Mouse (Mus musculus): Measurements from ENCODE around the gene Slx1b. TPM values are rescaled to one million over a fixed set of nuclear protein-coding genes. Genes with fewer than 3 reads are reported as not detected.

Gene Slx1b
- 3.7 and 5.2 TPM in 2 replicates for polyA plus RNA-seq (2015; fragmentation: Nextera tagmentation; extraction: Ambion mirVana)

GRCm38 (mm10) chr7:126695631-126696207, at the start of gene Slx1b:
Slx1b (minus strand) TSS chr7:126695784.

GRCm38 (mm10) chr7:126707442-126708174, 12.0 kb upstream of the Slx1b start, which contains the start of gene Coro1a:
Coro1a (minus strand) TSS chr7:126707787.

GRCm38 (mm10) chr7:126695210-126695611, 373 bp downstream of the Slx1b start, which contains the start of gene Bola2:
Bola2 (plus strand) TSS chr7:126695401.

GRCm38 (mm10) chr7:126676207-126676606, 19.4 kb downstream of the Slx1b start, which contains the start of gene Sult1a1:
Sult1a1 (minus strand) TSS chr7:126676432.

GRCm38 (mm10) chr7:126649231-126650051, 46.1 kb downstream of the Slx1b start, which contains the start of gene Sgf29:
Sgf29 (plus strand) TSS chr7:126649309.

Other genes with a start within 250 kb of the Slx1b start
- 6,071 and 7,311 TPM in 2 replicates for gene Atp2a1, start 232.7 kb downstream of the Slx1b start, polyA plus RNA-seq (2015; fragmentation: Nextera tagmentation; extraction: Ambion mirVana)
- 39.5 and 42.1 TPM in 2 replicates for gene Sh2b1, start 220.4 kb downstream of the Slx1b start, polyA plus RNA-seq (2015; fragmentation: Nextera tagmentation; extraction: Ambion mirVana)
- gene Tufm, start 208.4 kb downstream of the Slx1b start, polyA plus RNA-seq (2015; fragmentation: Nextera tagmentation; extraction: Ambion mirVana), result 120 and 126 TPM in 2 replicates
- gene Atxn2l, start 192.3 kb downstream of the Slx1b start, polyA plus RNA-seq (2015; fragmentation: Nextera tagmentation; extraction: Ambion mirVana), result 17.2 and 18.9 TPM in 2 replicates
- 125 and 130 TPM in 2 replicates for gene Eif3c, start 129.4 kb downstream of the Slx1b start, polyA plus RNA-seq (2015; fragmentation: Nextera tagmentation; extraction: Ambion mirVana)
- gene Apobr, start 110.8 kb downstream of the Slx1b start, polyA plus RNA-seq (2015; fragmentation: Nextera tagmentation; extraction: Ambion mirVana), result 0.72 and 1.1 TPM in 2 replicates
- gene Cln3, start 110.0 kb downstream of the Slx1b start, polyA plus RNA-seq (2015; fragmentation: Nextera tagmentation; extraction: Ambion mirVana), result 11.5 and 16.2 TPM in 2 replicates
- gene Il27, start 100.8 kb downstream of the Slx1b start, polyA plus RNA-seq (2015; fragmentation: Nextera tagmentation; extraction: Ambion mirVana), result not detected in 2 replicates
- 28.9 and 66.2 TPM in 2 replicates for gene Nupr1, start 64.9 kb downstream of the Slx1b start, polyA plus RNA-seq (2015; fragmentation: Nextera tagmentation; extraction: Ambion mirVana)
- 17.4 and 21.8 TPM in 2 replicates for gene Sgf29, start 46.5 kb downstream of the Slx1b start, polyA plus RNA-seq (2015; fragmentation: Nextera tagmentation; extraction: Ambion mirVana)
- 27.9 and 56.4 TPM in 2 replicates for gene Sult1a1, start 19.4 kb downstream of the Slx1b start, polyA plus RNA-seq (2015; fragmentation: Nextera tagmentation; extraction: Ambion mirVana)
- 73.2 and 75.7 TPM in 2 replicates for gene Bola2, start 383 bp downstream of the Slx1b start, polyA plus RNA-seq (2015; fragmentation: Nextera tagmentation; extraction: Ambion mirVana)
- 12.8 and 18.1 TPM in 2 replicates for gene Coro1a, start 12.0 kb upstream of the Slx1b start, polyA plus RNA-seq (2015; fragmentation: Nextera tagmentation; extraction: Ambion mirVana)
- gene Mapk3, start 63.8 kb upstream of the Slx1b start, polyA plus RNA-seq (2015; fragmentation: Nextera tagmentation; extraction: Ambion mirVana), result 40.3 and 40.6 TPM in 2 replicates
- gene Gdpd3, start 70.5 kb upstream of the Slx1b start, polyA plus RNA-seq (2015; fragmentation: Nextera tagmentation; extraction: Ambion mirVana), result 1.2 and 2.3 TPM in 2 replicates
- gene Ypel3, start 81.2 kb upstream of the Slx1b start, polyA plus RNA-seq (2015; fragmentation: Nextera tagmentation; extraction: Ambion mirVana), result 155 and 192 TPM in 2 replicates
- 0.15 and 0.27 TPM in 2 replicates for gene Tbx6, start 85.7 kb upstream of the Slx1b start, polyA plus RNA-seq (2015; fragmentation: Nextera tagmentation; extraction: Ambion mirVana)
- gene Ppp4c, start 96.7 kb upstream of the Slx1b start, polyA plus RNA-seq (2015; fragmentation: Nextera tagmentation; extraction: Ambion mirVana), result 94.5 and 113 TPM in 2 replicates
- gene Fam57b, start 101.9 kb upstream of the Slx1b start, polyA plus RNA-seq (2015; fragmentation: Nextera tagmentation; extraction: Ambion mirVana), result 1.6 and 1.8 TPM in 2 replicates
- gene 4930451I11Rik, start 135.9 kb upstream of the Slx1b start, polyA plus RNA-seq (2015; fragmentation: Nextera tagmentation; extraction: Ambion mirVana), result not detected in 2 replicates
- gene Doc2a, start 151.6 kb upstream of the Slx1b start, polyA plus RNA-seq (2015; fragmentation: Nextera tagmentation; extraction: Ambion mirVana), result 0.24 and 0.37 TPM in 2 replicates
- gene Hirip3, start 166.2 kb upstream of the Slx1b start, polyA plus RNA-seq (2015; fragmentation: Nextera tagmentation; extraction: Ambion mirVana), result 10.0 TPM in 2 replicates
- gene Ino80e, start 166.6 kb upstream of the Slx1b start, polyA plus RNA-seq (2015; fragmentation: Nextera tagmentation; extraction: Ambion mirVana), result 28.3 and 39.2 TPM in 2 replicates
- 17.4 and 18.3 TPM in 2 replicates for gene Taok2, start 188.9 kb upstream of the Slx1b start, polyA plus RNA-seq (2015; fragmentation: Nextera tagmentation; extraction: Ambion mirVana)
- gene Tmem219, start 227.1 kb upstream of the Slx1b start, polyA plus RNA-seq (2015; fragmentation: Nextera tagmentation; extraction: Ambion mirVana), result 22.8 and 29.8 TPM in 2 replicates
- 6.0 and 7.1 TPM in 2 replicates for gene Kctd13, start 233.1 kb upstream of the Slx1b start, polyA plus RNA-seq (2015; fragmentation: Nextera tagmentation; extraction: Ambion mirVana)